Mouse (Mus musculus): ENCODE measurements at regions not wholly inside any gene's neighbourhood (a gene's known extent, or its start where the extent isn't known, plus 50 kb on each side); places are given as distances from the start of the nearest gene placed in this dataset.

DNA sequence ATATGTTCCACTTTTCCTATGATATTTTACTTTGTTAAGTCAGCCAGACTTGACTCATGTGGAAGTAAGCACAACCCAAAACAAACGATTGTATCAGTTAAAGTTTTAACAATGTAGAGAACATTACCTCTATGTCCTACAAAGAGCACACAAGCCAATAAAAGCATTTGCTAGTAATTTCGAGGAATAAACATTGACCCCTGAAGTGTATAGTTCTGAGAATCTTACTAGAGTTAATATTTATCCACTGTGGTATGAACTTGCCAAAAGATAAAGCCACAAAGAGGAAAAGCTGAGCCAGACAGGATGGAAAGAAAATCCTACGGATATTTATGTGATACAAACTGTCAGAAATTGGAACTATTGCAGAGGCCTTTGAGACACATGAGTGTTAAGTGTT, 161.5 kb upstream of the Mbnl1 start:
- no peak for DNase-seq (ENCODE audit: low spot score)

DNA sequence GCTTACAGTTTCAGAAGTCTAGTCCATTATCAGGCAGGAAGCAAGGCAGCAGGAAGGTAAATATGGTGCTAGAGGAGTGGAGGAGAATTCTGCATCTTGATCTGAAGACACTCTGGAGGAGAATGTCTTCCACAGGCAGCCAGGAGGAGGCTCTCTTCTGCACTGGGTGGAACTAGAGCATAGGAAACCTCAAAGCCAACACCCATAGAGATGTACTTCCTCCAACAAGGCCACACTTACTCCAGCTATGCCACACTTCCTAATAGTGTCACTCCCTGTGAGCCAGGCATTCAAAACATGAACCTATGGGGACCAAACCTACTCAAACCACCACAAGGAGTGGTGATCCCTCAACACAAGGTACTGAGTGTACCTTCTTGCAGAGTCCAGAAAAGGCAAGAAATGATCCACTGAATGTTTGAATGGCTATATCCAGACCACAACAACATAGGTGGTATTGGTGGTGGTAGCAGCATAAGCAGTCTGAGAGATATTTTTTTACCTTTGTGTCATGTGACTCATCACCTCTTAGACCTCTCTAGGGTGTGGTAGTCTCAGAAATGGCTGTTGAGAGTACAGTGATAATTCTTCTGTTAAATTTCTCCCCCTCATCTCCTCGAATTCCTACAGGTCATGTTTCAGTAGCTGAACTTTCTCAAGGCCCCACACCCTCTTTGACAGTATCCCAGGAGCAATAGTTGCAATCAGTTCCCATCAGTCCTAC, 152.3 kb upstream of the Mbnl1 start:
- DNase-seq (ENCODE audit: low spot score) = peak; percentile 18

DNA sequence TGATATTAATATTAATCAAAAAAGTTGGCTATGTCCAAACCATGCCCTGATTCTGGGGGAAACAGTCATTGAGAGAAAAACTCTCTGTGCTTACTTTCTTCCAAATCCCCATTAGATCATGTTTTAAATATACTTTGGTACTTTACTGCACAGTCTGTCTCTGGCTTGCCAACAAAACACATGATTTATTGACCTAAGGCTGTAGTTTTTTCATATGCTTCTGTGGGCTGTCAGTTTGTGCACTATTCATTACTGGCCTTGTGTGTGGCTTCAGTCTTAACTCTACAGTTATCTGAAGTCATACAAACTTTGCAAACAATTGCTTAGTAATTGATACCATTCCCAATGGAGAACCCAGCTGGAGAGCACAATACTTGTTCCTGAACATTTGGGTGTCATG, 149.1 kb upstream of the Mbnl1 start:
- peak; percentile 69 for DNase-seq (ENCODE audit: low spot score)

DNA sequence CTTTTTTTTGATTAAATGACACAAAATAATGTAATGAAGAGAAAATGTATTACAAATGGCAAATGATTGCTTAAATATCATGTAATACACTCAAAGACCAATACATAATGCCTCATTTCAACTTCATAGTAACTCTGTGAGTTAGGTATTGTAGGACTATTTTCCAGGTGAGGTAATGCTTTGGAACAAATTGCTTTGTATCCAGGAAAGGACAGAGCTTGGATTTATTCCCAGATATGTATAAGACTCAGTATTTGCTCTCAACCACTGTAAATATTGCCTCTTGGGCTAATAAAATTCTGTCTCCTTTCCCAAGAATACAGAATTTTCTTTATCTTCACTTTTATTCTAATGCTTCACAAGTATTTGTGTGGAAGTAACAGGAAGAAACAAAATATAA, 148.2 kb upstream of the Mbnl1 start:
- no peak for DNase-seq (ENCODE audit: low spot score)

DNA sequence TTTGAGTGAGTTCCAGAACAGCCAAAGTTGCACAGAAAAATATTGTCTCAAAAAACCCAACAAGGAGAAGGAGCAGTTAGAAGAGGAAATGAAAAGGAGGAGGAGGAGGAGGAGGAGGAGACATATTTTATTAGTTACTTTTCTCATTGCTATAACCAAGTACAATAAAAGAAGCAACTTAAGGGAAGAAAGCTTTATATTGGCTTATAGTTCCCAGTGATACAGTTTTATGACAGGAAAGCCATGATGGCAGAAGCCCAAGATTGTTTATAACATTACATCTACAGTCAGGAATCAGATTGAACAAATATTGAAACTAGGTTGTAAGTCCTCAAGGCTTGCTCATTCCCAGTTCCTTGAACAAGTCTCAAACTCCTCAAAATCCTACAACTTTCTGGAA, 147.7 kb upstream of the Mbnl1 start:
- DNase-seq (ENCODE audit: low spot score) = no peak

DNA sequence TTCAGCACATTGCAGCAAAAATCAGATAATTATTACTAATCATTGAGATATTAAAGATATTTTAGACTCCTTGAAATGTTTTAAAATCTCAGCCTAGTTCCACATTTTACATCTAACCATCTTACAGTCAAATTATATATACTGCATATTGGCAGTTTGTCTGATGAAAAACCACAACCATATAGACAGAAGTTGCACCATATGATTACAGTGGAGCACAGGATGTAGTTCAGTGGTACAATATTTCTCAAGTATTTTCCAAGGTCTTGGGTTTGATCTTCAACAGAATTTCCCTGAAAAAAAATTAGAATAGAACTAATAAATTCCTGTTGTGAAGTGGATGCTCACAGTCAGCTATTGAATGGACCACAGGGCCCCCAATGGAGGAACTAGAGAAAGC, 140.2 kb upstream of the Mbnl1 start:
- DNase-seq (ENCODE audit: low spot score) = no peak

DNA sequence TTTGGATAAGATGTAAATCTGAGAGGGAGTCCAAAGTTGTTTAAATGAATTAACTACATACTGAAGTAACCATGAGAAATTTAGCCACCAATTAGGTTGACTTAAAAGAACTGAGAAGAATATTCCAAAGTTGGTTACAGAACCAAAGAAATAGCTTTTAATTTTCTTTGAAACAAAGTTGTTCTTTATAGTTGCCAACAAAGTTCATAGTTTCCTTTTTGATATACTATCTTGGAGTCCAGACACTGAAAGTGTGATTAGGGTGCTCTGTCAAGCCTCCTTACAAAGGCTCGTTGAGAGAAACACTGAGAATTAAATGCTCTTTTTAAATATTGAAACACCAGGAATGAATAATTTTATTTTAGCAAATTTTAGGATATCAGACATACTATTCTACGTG, 139.0 kb upstream of the Mbnl1 start:
- DNase-seq (ENCODE audit: low spot score) = no peak

DNA sequence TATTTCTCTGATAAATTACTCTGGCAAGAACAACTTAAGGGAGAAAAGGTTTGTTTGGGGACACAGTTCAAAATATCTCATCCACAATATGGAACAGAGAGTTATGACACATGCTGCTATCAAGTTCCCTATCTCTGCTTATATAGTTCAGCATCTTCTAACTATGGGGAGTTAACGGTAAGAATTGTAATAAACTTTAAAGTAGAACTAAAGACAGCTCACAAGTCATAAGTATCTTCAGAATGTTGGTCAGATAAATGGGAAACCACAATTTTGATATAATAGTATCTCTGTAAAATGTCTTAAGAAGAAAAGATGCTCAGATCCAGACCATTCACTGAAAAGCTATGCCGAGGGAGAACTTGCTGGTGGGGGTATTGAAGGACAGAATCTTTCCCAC, 138.5 kb upstream of the Mbnl1 start:
- DNase-seq (ENCODE audit: low spot score) = no peak

DNA sequence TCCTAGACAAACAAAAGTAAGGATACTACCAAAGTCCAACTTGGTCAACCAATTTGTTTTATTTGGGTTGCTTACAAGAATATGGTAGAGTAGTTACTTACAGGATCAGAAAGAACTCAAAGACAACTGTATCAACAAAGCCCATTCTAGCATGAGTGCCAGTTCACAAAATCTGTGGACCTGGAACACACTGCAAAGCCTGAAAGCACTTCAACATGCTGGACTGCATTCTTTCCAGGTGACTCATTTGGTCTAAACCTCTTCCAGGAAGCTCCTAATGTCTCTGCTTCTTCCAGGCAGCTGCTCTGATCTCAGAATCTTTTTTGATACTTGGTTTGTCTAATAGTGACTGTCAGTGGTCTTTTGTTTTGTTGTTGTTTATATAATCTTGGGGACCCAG, 126.2 kb upstream of the Mbnl1 start:
- DNase-seq (ENCODE audit: low spot score) = no peak

DNA sequence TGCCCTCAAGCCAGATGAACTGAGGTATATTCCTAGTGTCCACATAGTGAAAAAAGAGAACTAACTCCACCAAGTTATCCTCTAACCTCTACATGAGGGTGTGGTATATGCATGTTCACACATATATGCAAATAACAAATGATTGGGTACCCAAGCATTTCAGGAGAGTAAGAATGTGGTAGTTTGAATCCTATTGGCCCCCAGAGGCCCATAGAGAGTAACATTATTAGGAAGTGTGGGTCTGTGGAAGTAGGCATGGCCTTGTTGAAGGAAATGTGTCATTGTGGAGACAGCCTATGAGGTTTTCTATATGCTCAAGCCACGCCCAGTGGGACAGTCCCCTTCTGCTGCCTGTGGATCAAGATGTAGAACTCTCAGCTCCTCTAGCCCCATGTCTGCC, 125.6 kb upstream of the Mbnl1 start:
- DNase-seq (ENCODE audit: low spot score) = no peak

DNA sequence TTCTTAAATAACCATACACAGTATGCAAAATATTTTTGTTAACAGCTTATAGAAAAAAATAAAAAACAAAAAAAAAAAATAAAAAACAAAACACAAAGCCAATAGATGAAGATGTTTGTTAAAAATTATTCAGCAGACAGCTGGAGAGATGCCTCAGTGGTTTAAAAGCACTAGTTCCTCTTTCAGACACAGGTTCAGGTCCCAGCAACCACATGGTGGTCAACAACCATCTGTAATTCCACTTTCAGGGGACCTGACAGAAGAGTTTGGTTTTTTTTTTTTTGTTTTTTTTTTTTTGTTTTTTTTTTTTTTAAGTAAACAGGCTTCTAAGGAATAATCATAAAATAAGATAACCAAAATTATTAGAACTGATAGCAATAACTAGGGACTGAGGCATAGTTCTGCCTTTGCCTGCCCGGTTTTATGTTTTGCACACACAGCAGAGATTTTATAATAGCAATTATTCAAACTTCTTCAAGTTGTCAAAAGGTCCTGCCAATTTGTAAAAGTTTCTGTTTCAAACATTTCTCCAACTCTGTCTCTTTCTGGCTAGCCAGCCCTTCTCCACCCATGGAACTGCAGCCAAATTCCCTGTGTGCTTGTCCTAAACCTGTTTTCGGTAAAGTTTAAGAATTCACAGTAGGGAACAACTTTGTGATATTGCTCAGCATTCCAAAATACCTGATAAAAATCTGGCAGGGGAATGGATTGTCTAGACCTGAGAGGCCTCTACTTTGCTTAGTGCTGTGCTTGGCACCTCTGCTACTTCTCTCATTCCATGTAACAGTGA, 101.3 kb upstream of the Mbnl1 start:
- peak; percentile 76 for DNase-seq (ENCODE audit: low spot score)

DNA sequence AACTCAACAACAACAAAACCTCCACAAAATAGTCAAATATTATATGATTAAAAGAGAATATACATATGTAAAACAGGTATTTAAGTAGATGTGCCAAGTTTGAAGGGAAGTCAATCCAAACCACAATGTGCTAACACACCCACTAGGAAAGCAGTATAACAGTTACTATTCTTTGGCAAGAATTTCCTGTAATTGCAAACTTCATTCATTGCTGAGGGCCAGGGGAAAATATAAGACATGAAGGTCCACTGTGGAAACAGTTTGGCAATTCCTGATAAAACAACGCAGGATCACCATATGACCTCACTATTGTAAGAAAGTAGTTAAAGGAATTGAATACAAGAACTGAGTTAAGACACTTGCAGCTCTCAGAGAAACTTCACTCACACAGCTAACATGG, 99.0 kb upstream of the Mbnl1 start:
- DNase-seq (ENCODE audit: low spot score) = no peak

DNA sequence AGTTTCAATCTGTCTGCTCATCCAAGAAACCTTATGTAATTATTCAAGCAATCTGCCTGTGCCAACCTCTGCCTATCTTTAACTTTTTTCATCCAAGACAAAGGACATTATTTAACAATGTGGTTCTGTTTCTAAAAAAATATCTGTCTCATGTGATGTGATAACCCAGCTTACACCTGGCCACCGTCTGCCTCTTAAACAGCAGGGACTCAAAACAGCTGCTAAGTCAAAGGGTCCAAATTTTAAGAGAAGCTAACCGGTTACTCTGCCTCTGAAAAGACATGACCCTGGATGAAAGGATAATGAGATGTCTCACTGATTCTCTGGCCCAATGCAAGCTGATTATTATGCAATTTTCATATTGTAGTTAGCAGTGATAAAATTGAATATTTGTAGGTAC, 84.0 kb upstream of the Mbnl1 start:
- DNase-seq (ENCODE audit: low spot score) = no peak

DNA sequence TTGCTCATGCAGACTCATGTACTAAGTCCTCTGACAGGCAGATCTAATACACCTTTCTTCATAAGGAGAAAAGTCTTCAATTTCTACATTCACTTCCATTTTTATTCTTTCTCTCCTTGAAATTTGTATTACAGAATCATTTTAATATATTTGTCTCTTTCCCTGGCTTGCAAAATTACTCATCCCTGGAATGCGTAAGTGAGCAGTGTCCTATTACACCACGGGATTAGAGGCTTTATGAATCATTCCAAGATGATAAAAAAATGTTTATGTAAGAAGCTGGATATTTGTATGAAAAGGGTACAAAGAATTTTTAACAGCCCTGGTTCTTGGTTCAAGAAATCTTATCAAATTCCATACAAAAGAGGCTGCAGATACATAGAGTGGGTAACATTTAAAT, 83.6 kb upstream of the Mbnl1 start:
- no peak for DNase-seq (ENCODE audit: low spot score)

DNA sequence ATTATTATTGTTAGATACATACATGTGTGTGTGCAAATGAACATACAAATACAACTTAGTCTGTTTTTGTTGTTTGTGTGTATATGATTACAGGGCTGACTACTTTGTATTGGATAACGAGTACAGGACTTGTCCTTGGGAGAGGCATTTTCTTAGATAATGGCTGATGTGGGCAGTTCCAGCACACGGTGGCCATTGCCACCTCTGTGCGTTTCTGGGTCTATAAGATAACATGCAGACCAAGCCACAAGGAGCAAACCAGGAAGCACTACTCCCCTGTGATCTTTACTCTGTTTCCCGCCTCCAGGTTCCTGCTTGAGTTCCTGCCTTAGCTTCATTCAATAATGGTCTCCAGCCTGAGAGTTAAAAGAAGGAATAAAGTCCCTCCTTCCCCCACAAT, 77.3 kb upstream of the Mbnl1 start:
- DNase-seq (ENCODE audit: low spot score) = no peak

DNA sequence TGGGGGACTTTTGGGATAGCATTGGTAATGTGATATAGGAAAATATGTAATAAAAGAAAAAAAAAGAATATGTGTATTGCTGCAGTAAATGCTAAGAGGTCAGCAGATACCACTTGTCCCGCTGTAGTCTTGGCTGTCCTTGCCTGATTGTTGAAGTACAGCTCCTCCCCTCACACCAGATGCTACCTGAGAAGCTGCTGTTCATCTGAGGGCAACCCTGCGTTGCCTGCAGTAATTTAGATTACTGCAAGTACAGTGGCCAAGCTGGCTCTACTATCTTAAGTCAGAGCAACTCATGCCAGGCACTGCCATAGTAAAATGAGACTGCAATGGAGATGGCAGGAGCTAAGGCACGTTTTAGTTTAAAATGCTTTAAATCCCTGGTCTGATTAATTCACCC, 75.7 kb upstream of the Mbnl1 start:
- DNase-seq (ENCODE audit: low spot score) = no peak

DNA sequence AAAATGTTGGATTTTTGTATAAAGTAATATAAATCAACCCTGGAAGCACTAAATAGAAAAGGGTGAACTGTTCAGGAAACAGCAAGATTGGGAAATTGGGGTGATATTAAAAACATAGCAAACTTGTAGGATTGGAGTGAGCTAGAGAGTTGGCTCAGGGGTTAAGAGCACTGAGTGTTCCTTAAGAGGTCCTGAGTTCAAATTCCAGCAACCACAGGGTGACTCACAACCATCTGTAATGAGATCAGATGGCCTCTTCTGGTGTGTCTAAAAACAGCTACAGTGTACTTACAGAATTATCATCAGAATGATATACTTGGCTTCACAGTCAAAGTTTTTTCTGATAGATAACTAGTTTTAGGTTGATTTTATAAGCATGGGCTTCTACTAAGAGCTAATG, 73.8 kb upstream of the Mbnl1 start:
- DNase-seq (ENCODE audit: low spot score) = no peak

DNA sequence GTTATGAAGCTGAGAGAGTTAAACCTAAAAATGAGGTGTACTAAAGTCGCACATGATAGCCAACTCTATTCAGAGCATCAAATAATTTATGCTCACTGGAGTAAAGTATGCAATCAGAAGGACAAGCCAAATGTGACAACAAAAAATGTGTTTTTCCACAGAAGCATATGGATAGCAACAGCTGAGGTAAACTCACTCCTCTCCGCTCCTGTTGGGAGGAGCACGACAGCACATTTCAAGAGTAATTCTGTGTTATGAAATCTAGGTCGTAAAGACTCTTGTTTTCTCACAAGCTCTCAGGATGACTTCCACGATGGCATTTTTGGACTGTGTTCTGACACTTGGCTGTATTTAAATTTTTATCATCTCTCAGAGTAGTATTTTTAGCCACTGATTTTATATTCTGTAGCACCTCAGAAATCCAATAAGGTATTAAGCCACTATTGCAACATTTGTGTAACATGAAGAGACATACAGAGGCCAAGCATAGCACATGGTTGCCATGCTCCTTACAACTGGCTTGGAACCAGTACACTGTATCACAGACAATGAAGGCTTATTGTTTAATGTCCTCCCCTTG, 70.3 kb upstream of the Mbnl1 start:
- no peak for DNase-seq (ENCODE audit: low spot score)

DNA sequence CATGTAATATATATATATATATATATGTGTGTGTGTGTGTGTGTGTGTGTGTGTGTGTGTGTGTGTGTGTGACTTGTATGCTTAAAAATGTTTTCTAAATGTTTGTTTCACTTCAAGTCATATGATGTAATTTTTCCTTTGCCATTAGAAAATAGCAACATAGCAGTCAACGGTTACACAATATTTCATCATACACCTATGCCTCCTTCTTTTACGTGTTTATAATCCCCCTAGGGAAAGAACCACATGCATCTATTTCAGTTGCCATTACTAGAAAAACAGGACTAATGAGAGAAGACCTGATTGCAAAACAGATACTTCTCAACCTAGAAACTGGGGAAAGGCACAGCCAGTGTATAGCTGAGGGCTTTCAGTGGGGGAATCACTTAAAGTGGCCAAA, 65.2 kb upstream of the Mbnl1 start:
- peak; percentile 24 for DNase-seq (ENCODE audit: low spot score)

DNA sequence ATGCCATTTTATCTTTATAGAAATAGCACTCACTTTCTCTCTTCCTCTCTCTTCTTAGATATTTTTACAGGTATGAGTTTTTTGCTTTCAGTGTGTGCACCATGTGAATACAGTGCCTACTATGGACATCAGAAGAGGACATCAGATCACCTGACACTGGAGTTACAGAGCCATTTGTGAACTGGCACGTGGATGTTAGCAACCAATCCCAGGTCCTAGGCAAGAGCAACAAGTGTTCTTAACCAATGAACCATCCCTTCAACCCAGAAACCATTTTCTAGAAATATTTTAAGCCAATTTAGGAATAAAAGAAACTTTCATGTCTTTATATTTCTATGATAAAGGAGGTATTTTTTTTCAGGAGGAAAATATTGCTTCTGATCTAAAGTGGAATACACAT, 64.7 kb upstream of the Mbnl1 start:
- peak; percentile 9 for DNase-seq (ENCODE audit: low spot score)

DNA sequence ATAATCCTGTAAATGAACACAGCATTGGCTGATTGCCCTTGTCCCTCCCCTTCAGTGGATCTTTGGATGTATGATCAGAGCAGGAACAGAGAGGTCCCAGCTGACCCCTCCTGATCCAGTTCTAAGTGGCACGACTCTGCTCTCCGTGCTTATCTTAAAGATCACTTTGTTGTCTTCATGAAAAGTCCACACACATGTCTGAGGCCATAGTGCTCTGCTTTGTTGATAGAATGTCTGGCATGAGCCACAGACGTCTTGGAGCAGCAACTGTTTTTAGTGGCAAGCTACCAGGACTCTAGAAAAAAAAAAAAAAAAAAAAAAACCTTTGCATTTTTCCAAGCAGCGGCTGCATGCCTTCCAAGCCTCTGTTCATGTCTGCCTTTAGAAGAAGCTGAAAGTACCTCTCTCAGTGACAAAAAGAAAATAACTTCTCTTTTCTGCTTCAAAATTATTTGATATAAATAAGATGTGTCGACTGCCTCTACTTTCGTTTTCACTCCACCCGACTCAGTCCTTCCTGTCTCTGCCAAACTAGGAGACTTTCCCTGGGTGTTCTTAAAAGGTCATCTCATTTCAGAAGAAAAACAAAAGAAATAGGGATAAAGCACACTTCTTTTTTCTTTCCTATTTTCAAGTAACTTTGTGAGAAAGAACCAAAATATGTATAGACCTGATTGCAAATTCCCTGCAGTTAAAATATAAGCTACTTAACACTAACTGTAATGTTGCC, 63.9 kb upstream of the Mbnl1 start:
- peak; percentile 81 for DNase-seq (ENCODE audit: low spot score)

DNA sequence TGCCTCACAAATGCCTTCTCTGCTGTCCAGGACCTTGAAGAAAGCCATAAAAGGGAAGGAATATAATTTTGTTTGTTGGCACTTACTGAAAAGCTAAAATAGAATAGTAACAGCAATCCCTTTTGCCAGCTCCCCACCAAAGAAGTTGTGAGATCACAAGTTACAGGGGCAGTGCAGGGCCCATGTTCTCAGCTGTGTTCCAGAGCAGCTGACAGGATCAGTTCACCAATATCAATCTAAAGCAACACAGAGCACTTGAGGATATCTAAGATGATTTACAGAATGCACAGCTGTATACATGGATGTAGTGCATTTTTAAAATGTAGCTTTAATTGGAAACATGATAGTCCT, 63.4 kb upstream of the Mbnl1 start:
- no peak for DNase-seq (ENCODE audit: low spot score)

DNA sequence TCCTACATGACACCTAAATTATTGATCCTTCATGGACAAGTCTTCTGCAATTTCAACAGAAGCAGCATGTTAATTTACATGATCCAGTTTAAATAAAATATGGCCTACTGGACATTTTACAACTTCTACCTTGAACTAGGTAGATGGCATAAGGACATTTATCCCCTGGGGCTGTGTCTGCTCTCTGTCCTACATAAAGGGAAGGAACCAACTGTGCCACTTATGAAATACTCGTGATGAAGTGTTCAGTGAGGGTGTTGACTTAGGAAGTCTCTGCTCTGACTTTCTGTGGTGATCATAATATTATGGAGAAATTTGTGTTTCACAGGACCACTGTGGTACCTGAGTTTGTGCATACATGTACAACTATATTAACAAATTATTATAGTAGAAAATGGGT, 60.9 kb upstream of the Mbnl1 start:
- DNase-seq (ENCODE audit: low spot score) = no peak
